Mouse (Mus musculus): ENCODE results near the gene Tiam1. TPM values are rescaled to one million over a fixed set of nuclear protein-coding genes. Genes with fewer than 3 reads are reported as not detected.

Gene Tiam1
- polyA plus RNA-seq, 1 experiment from 2014 or later, result 18.4 TPM

DNA sequence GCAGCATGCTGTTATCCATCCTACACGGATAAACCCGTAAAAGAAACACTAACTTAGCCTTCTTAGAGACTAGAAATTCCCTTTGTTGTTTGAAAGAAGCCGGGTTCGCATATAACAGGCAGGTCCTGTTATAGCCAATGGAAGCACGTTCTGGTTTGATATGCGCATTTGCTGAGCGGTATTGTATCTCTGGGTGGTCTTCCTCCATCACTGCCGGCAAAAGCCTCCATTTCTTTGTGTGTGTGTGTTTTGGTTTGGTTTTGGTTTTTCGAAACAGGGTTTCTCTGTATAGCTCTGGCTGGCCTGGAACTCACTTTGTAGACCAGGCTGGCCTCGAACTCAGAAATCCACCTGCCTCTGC lies 369.0 kb downstream of the Tiam1 start:
- Histone ChIP-seq H3K27ac (0 out of 2 replicates have a peak overlapping the region, but pooled peaks have one; percentile 73), H3K36me3 (replicated peaks) (no peaks in the 10 kb centered on the region), H3K27me3 (ENCODE audit: poor library complexity, severe bottlenecking) (peaks cover 12% of the 10 kb centered on the region), H3K4me3 (peak overlapping the region; percentile 50), H3K9me3 (peaks cover 14% of the 10 kb centered on the region), H3K4me1 (peaks cover 9% of the 10 kb centered on the region; the same call in 1 of the 2 replicates)
- no peak for DNase-seq (ENCODE audit: extremely low spot score, low spot score)
- WGBS, result 38% methylated on average over 10 of the region's 10 CpGs

DNA sequence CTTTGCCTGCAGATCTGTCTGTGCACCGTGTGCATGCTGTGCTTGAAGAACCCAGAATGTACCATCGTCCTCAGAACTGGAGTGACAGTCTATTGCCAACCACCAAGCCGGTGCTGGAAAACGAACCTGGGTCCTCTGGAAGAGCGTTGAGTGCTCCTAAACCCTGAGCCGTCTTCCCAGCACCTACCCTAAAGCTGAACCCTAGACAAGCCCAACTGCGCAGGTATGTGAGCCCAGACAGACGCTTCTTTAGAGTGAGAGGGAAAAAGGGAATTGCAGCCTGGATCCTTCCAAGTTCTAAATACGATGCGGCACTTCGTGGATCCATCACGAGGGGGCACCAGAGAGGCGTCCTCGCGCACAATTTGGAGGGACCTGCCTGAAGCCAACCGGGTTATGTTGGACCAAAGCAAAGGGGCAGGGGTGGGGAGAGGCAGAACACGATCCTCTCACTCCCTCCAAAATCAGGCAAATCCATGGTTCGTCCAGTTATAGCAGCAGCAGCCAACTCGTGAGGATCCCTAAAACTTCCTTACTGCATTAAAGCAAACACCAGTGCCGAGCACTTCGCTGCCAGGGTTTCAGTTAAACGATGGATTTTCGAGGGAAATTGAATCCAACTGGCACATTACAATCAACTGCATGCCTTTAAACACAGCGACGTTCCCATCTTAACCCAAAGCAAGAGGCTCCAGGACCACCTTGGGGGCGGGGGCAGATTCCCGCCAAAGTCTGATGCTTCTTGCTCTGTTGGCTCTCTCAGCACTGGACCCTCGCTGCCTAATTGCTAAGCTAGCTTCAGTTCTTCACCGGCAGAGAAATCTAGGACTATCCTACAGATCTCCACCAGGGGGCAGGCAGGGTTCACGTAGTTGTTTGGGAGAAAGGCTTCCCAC lies 369.7 kb downstream of the Tiam1 start:
- Histone ChIP-seq H3K4me3 (peak overlapping the region; percentile 50), H3K36me3 (replicated peaks) (no peaks in the 10 kb centered on the region), H3K9me3 (peaks cover 19% of the 10 kb centered on the region), H3K27ac (peak overlapping the region; percentile 73), H3K27me3 (ENCODE audit: poor library complexity, severe bottlenecking) (peaks cover 12% of the 10 kb centered on the region), H3K4me1 (peaks cover 9% of the 10 kb centered on the region; the same call in 1 of the 2 replicates)
- 13% methylated on average over 30 of the region's 30 CpGs for WGBS
- peak; percentile 87 for DNase-seq (ENCODE audit: extremely low spot score, low spot score)

DNA sequence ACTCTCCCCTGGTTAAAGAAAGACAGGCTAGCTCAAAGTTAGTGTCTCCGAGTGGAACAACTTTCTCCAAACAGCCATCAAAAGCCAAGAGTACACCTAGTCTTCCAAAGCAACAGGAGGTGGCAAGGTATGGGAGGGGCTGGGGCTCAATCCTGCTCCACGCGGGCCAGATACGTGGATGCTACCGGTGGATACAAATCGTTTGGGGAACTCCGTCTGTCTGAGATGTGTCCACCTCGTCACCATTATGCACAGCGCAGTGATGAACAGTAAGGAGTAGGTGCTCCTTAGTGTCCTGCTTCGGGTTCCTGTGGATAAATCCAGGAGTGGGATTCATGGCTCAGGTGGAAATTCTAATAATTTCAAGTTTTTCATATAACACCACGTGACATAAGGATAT lies 377.6 kb downstream of the Tiam1 start:
- Histone ChIP-seq H3K27me3 (ENCODE audit: poor library complexity, severe bottlenecking) (no peaks in the 10 kb centered on the region), H3K27ac (no peak overlapping the region), H3K4me1 (0 out of 2 replicates have a peak, but pooled peaks cover 5% of the 10 kb centered on the region), H3K9me3 (peaks cover 19% of the 10 kb centered on the region), H3K36me3 (replicated peaks) (no peaks in the 10 kb centered on the region), H3K4me3 (no peak overlapping the region)
- DNase-seq (ENCODE audit: extremely low spot score, low spot score), result no peak
- WGBS, result 89% methylated on average over 11 of the region's 11 CpGs

DNA sequence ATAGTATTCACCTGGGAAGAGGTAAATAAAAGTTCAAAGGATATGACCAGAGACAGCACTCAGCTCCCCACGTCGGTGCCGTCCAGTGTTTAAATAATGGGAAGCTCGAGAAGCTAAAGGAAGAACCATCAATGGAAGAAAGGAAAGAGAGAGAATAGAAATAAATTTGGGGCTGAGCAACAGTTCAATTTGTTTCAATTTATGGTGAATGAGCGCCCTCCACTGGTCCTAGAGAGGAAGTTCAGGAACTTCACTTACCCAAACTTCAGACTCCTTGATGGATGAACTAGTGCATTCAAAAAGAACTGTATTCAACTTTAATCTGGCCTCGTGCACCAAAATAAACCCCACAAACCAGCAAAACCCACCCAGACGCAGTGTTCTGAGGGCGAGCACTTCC lies 378.1 kb downstream of the Tiam1 start:
- Histone ChIP-seq H3K27me3 (ENCODE audit: poor library complexity, severe bottlenecking) (no peaks in the 10 kb centered on the region), H3K4me1 (0 out of 2 replicates have a peak, but pooled peaks cover 5% of the 10 kb centered on the region), H3K36me3 (replicated peaks) (no peaks in the 10 kb centered on the region), H3K27ac (no peak overlapping the region), H3K4me3 (no peak overlapping the region), H3K9me3 (peaks cover 14% of the 10 kb centered on the region)
- no peak for DNase-seq (ENCODE audit: extremely low spot score, low spot score)
- WGBS, result 17% methylated on average over 8 of the region's 8 CpGs

DNA sequence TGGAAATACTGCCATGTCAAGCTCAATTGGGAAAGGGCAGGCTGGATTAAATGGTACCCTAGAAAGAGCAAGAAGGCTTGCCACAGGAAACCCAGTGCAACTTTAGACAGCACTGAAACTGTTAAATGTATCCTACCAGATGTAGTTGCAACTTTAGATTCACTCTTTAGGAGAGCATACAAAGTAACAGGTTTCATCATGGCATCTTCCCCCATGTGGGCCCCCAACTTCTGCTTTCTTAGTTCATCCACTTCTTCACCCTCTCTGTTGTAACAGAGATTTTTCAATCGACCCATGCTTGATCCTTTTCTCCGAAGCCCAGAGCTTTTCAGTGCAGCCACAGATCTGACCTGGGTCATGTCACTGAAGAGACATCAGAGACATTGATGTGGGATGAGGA lies 379.8 kb downstream of the Tiam1 start:
- no peaks in the 10 kb centered on the region for H3K36me3 ChIP-seq (replicated peaks)
- H3K27ac ChIP-seq, result no peak overlapping the region
- 86% methylated on average over 2 of the region's 2 CpGs for WGBS

DNA sequence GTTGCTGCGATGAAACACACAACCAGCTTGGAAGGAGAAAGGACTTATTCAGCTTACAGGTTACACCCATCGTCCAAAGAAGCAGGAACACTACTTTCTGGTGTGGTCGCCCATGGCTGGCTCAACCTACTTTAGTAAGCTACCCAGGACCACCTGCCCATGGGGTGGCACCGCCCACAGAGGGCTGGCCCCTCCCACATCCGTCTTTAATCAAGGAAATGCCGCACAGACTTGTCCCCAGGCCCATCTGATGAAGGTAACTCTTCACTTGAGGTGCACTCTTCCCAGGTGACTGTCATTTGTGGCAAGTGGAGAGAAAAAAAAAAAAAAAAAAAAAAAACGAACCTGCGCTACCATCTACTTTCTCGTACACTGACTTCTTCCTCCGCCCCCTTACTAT lies 381.0 kb downstream of the Tiam1 start:
- Histone ChIP-seq H3K4me3 (no peak overlapping the region), H3K36me3 (replicated peaks) (no peaks in the 10 kb centered on the region), H3K27ac (no peak overlapping the region), H3K27me3 (ENCODE audit: poor library complexity, severe bottlenecking) (no peaks in the 10 kb centered on the region), H3K9me3 (peaks cover 3% of the 10 kb centered on the region; the same call in 1 of the 2 replicates), H3K4me1 (0 out of 2 replicates have a peak, but pooled peaks cover 5% of the 10 kb centered on the region)
- 85% methylated on average over 10 of the region's 10 CpGs for WGBS
- DNase-seq (ENCODE audit: extremely low spot score, low spot score), result no peak

More for the DNA sequence above, 379.8 kb downstream of the Tiam1 start:
- peaks cover 3% of the 10 kb centered on the region; the same call in 1 of the 2 replicates for H3K9me3 ChIP-seq
- H3K4me3 ChIP-seq, result no peak overlapping the region
- 0 out of 2 replicates have a peak, but pooled peaks cover 5% of the 10 kb centered on the region for H3K4me1 ChIP-seq
- no peaks in the 10 kb centered on the region for H3K27me3 ChIP-seq (ENCODE audit: poor library complexity, severe bottlenecking)
- DNase-seq (ENCODE audit: extremely low spot score, low spot score), result no peak

DNA sequence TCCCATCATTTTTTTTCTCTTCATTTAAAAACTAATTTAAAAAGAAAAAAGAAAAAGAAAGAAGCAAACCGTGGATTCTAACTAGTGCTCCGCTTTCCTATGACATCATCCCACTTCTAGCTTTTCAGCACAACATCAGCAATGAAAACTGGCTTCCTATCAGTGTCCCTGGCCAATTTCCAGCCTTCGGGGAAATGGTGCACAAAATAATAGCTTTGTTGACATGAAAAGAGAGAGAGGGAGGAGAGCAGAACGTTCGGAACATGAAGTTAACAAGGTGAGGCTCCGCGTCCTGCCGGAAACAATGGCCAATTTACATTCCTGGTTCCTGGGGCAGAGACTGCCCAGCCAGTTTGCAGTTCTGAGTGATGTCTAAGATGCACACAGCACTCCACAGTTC lies 381.5 kb downstream of the Tiam1 start:
- 79% methylated on average over 8 of the region's 8 CpGs for WGBS
- no peaks in the 10 kb centered on the region for H3K36me3 ChIP-seq (replicated peaks)
- H3K4me1 ChIP-seq, result 0 out of 2 replicates have a peak, but pooled peaks cover 5% of the 10 kb centered on the region
- H3K27me3 ChIP-seq (ENCODE audit: poor library complexity, severe bottlenecking), result no peaks in the 10 kb centered on the region
- peaks cover 3% of the 10 kb centered on the region; the same call in 1 of the 2 replicates for H3K9me3 ChIP-seq
- DNase-seq (ENCODE audit: extremely low spot score, low spot score), result no peak
- no peak overlapping the region for H3K4me3 ChIP-seq
- no peak overlapping the region for H3K27ac ChIP-seq

DNA sequence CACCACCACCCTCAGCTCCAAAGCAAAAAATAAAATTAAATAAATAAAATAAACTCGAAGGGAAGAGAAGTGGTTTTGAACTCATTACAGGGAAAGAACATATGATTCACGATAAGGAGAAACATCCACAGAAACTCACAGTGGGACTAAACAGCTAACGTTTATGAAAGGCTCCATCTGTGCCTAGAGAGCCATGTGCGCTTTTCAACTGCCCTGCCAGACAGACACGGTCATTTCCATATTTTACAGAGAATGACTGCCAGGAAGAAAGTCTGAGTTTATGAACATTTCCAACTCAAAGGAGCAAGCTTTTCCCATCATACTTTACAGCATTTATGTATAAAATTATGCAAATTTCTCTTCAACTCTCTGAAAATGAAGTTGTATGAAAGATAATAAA lies 386.2 kb downstream of the Tiam1 start:
- H3K4me3 ChIP-seq, result no peak overlapping the region
- H3K4me1 ChIP-seq, result 0 out of 2 replicates have a peak, but pooled peaks cover 4% of the 10 kb centered on the region
- no peaks in the 10 kb centered on the region for H3K27me3 ChIP-seq (ENCODE audit: poor library complexity, severe bottlenecking)
- H3K27ac ChIP-seq, result no peak overlapping the region
- H3K9me3 ChIP-seq, result peaks cover 3% of the 10 kb centered on the region; the same call in 1 of the 2 replicates
- no peaks in the 10 kb centered on the region for H3K36me3 ChIP-seq (replicated peaks)
- DNase-seq (ENCODE audit: extremely low spot score, low spot score), result no peak
- WGBS, result 89% methylated on average over 5 of the region's 5 CpGs

DNA sequence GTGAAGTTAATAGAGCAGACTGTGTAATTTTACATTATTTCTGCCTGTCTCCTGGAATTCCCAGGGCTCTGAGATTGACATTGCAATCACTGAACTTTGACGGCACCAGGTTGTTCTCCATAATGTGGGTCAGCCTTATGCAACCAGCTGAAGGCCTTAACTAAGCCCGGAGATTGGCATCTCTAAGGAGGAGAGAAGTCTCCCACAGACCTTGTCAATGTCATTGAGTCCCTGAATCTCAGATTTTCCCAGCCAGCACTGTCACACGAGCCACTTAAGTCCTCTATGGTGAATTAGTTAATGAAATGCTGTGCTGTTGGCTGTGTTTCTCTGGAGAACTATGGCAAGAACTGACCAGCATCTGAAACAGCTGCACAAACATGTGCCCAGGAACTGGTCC lies 388.9 kb downstream of the Tiam1 start:
- Histone ChIP-seq H3K4me1 (no peaks in the 10 kb centered on the region), H3K27ac (no peak overlapping the region), H3K9me3 (peaks cover 6% of the 10 kb centered on the region; the same call in 1 of the 2 replicates), H3K36me3 (replicated peaks) (no peaks in the 10 kb centered on the region), H3K27me3 (ENCODE audit: poor library complexity, severe bottlenecking) (no peaks in the 10 kb centered on the region), H3K4me3 (no peak overlapping the region)
- DNase-seq (ENCODE audit: extremely low spot score, low spot score), result no peak
- 83% methylated on average over 3 of the region's 3 CpGs for WGBS

DNA sequence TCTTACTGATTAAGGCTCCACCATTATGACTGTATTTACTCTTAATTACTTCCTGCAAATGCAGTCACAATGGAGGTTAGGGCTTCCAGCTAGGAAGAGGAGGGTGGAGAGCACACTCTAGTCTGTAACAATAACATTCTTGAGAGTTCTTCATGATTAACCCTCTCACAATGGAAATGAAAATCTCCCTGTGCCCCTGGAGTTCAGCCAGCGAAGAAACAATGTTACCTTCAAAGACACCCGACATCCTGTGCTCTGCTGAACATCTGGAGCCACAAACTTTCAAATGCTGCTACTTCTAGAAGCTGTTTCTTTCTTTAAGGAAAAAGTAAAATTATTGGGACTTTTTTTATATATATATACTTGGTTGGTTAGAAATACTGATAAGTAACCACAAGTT lies 395.7 kb downstream of the Tiam1 start:
- Histone ChIP-seq H3K27me3 (ENCODE audit: poor library complexity, severe bottlenecking) (no peaks in the 10 kb centered on the region), H3K4me3 (no peak overlapping the region), H3K36me3 (replicated peaks) (no peaks in the 10 kb centered on the region), H3K4me1 (no peaks in the 10 kb centered on the region), H3K27ac (no peak overlapping the region), H3K9me3 (peaks cover 4% of the 10 kb centered on the region; the same call in 1 of the 2 replicates)
- no peak for DNase-seq (ENCODE audit: extremely low spot score, low spot score)
- WGBS, result 49% methylated on average over 2 of the region's 2 CpGs

DNA sequence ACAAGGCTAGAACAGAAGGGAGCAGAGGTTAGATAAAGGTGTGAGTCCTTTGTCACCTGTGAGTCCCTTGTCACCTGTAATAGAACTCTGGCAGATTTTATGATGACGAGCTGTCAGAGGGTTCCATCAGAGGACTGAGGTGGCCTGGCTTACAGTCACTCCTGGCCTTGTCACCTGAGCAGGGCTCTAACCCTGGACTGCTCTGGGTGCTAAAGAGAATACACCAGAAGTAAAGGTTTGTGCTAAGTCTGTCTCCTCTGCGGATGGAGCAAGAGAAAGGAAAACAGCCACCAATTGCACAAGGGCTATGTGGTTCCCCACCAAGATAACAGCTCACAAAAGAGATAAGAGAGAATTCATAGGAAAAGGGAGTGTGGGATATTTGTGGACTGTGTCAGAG lies 404.0 kb downstream of the Tiam1 start:
- Histone ChIP-seq H3K9me3 (no peaks in the 10 kb centered on the region), H3K27ac (no peak overlapping the region), H3K4me1 (peaks cover 9% of the 10 kb centered on the region), H3K4me3 (no peak overlapping the region), H3K27me3 (ENCODE audit: poor library complexity, severe bottlenecking) (no peaks in the 10 kb centered on the region), H3K36me3 (replicated peaks) (no peaks in the 10 kb centered on the region)
- DNase-seq (ENCODE audit: extremely low spot score, low spot score), result no peak
- WGBS, result 62% methylated on average over 2 of the region's 2 CpGs

DNA sequence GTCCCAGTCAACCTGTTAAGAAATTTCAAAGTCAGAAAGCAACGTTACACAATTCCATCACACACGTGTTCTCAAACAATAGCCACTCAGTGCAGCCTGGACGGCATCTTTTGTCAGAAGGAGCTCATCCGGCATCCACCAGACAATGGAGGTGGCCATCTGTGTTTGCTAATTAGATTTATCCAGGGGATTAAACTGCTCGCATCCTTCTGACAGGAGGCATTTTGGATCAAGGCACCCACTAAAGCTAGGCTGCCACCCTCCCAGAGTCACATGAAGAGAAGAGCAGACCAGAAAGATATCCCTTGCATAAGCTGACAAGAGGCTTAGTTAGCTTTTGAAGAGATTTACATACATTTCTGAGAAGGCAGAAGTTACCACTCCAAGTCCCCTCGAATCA lies 404.6 kb downstream of the Tiam1 start:
- Histone ChIP-seq H3K27me3 (ENCODE audit: poor library complexity, severe bottlenecking) (no peaks in the 10 kb centered on the region), H3K36me3 (replicated peaks) (no peaks in the 10 kb centered on the region), H3K4me3 (no peak overlapping the region), H3K27ac (no peak overlapping the region), H3K4me1 (peaks cover 9% of the 10 kb centered on the region), H3K9me3 (no peaks in the 10 kb centered on the region)
- 10% methylated on average over 6 of the region's 6 CpGs for WGBS
- no peak for DNase-seq (ENCODE audit: extremely low spot score, low spot score)

Data from forebrain, embryonic 10.5 days (tissue).